Mouse (Mus musculus) megakaryocyte, embryonic 14.5 days (primary cell): Measurements from ENCODE around the gene Plxnc1.

Experiments used
- FLI1 ChIP-seq: IDR thresholded peaks from 2 replicates; pipeline ENCODE4 v1.6.1; 2012; ENCODE audit warnings: low read length, inconsistent platforms, mixed read lengths
- GATA1 ChIP-seq: IDR thresholded peaks from 3 replicates; pipeline ENCODE4 v1.6.1; 2012; ENCODE audit warnings: mixed read lengths, low read length, inconsistent platforms, borderline replicate concordance

- TF ChIP-seq GATA1 (no peak), FLI1 (no peak)
Measured at GRCm38 (mm10) chr10:94934151-94934614, 10.5 kb downstream of the Plxnc1 start.
